Mouse (Mus musculus): ENCODE measurements around the gene Gpr45.
A peak's percentile ranks its signal among the peaks of the same experiment; 100 is the strongest.

GRCm38 (mm10) chr1:43065615-43066310, 113.1 kb downstream of the Gpr45 start:
- TF ChIP-seq POLR2A (IDR thresholded peaks at IDR 0.05; ENCODE audit: borderline replicate concordance, extremely low read depth, low read depth, low read length): no peak
- peak; percentile 87 for TF ChIP-seq CTCF (IDR thresholded peaks at IDR 0.05; ENCODE audit: insufficient read depth, low read length)
